Mouse (Mus musculus): ENCODE measurements around the gene Cklf. TPM values are rescaled to one million over a fixed set of nuclear protein-coding genes. Genes with fewer than 3 reads are reported as not detected.
A peak's percentile ranks its signal among the peaks of the same experiment; 100 is the strongest.
"Not testable (repeated sequence)": the region's sequence is repeated elsewhere in the genome, so short reads cannot be mapped to it uniquely, and the experiment has no call there.

Gene Cklf
- polyA plus RNA-seq, 1 experiment from 2014 or later, result 37.7 TPM

DNA sequence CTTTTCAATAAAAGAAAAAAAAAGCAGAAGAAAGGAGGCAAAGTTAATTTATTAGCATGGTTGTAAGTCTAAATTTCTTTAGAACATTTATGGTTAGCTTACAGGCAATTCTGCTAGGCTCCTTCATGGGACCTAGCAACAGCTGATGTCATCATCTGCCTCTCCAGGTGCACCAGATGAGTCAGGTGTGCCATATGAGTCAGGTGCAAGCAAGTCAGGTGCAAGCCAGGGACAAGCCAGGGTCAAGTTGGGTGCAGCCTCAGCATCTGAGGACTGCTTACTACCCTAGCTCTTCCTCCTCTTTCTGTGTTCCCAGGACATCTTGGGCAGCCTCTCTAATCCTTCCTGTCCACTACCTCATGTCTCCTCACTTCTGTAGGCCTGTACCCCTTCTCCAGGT lies 17.7 kb downstream of the Cklf start:
- Histone ChIP-seq H3K4me1 (no peaks in the 10 kb centered on the region), H3K9ac (replicated peaks) (no peak overlapping the region), H3K9me3 (no peaks in the 10 kb centered on the region), H3K4me3 (no peak overlapping the region), H3K27me3 (no peaks in the 10 kb centered on the region), H3K36me3 (peaks cover 14% of the 10 kb centered on the region), H3K27ac (replicated peaks) (no peak overlapping the region), H3K4me2 (replicated peaks) (no peak overlapping the region)
- ATAC-seq (ENCODE audit: low FRiP score, low read depth), result no peak

DNA sequence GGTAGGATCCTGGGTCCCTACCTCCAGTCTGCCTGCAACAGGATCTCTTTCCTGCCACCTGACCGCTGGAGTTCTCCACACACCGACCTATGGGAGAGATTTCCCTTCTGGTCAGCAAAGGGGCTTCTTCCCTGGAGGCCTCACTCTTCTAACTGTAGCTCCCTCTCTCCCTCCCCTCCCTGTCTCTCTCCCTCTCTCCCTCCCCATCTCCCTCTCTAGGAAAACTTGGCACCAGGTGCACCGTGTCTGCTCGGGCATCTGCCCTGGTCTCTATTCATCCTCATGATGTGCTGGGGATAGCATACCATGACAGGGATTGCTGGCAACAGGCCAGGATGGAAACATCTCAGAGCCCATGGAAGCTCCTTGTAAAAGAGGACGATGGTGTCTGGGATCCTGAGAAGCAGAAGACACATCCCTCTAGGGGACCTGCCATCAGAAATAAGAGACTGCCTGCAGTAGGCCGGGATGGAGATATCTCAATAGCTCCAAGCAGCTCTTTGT lies 18.3 kb downstream of the Cklf start:
- H3K9me3 ChIP-seq, result no peaks in the 10 kb centered on the region
- no peaks in the 10 kb centered on the region for H3K4me1 ChIP-seq
- H3K9ac ChIP-seq (replicated peaks), result no peak overlapping the region
- no peak overlapping the region for H3K27ac ChIP-seq (replicated peaks)
- no peaks in the 10 kb centered on the region for H3K27me3 ChIP-seq
- no peak for ATAC-seq (ENCODE audit: low FRiP score, low read depth)
- no peak overlapping the region for H3K4me2 ChIP-seq (replicated peaks)
- WGBS, result 89% methylated on average over 6 of the region's 6 CpGs
- no peak overlapping the region for H3K4me3 ChIP-seq
- H3K36me3 ChIP-seq, result peaks cover 8% of the 10 kb centered on the region

DNA sequence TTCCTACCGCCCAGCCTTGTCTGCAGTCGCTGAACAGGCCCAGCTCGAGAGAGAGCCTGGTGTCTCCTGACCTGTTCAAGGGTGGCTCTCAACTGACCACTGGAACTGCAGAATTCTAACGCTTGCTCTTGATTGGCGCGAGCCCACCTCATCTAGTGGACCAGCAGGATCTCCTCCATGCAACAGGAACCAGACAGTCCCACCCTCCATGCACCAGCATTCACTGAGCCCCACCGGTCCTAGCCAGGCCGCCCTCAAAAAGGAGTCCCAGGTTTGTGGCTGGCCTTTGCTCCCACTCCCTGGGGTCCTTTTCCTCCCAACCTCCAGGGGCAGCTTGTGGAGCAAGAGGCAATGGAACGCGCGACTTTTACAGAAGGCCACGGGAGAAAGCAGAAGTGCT lies 42.4 kb downstream of the Cklf start, which contains the start of gene Cmtm2a:
Gene Cmtm2a, minus strand, starts transcription at position 101 of the 400 bp plus-strand sequence.
- not testable (repeated sequence) for H3K27ac ChIP-seq (replicated peaks); H3K4me2 ChIP-seq (replicated peaks); ATAC-seq (ENCODE audit: low FRiP score, low read depth); H3K9me3 ChIP-seq; H3K4me3 ChIP-seq; H3K36me3 ChIP-seq; H3K4me1 ChIP-seq; H3K27me3 ChIP-seq; H3K9ac ChIP-seq (replicated peaks)
- 91% methylated on average over 12 of the region's 12 CpGs for WGBS

DNA sequence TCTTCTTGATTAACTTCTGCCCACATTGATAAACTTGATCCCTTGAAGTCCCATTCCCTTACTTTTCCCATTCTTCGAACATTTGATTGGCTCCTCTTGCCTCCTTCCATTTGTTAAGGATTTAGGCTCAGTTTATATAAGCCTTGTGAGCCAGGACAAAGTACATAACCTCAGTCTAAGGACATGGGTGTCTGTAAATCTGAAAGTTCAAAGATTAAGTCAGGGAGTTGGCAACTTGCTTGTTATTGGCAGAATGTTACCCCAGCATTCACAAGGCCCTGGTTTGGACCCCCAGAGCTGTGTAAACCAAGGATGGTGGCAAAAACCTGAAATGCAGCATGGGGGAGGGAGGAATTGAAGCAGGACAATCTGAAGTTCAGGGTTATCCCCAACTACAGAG lies 43.7 kb downstream of the Cklf start:
- ATAC-seq (ENCODE audit: low FRiP score, low read depth), result no peak
- Histone ChIP-seq H3K4me2 (replicated peaks) (no peak overlapping the region), H3K27me3 (no peaks in the 10 kb centered on the region), H3K4me1 (no peaks in the 10 kb centered on the region), H3K27ac (replicated peaks) (no peak overlapping the region), H3K9me3 (no peaks in the 10 kb centered on the region), H3K4me3 (no peak overlapping the region), H3K36me3 (no peaks in the 10 kb centered on the region), H3K9ac (replicated peaks) (no peak overlapping the region)
- WGBS, result 95% methylated on average over 1 of the region's 1 CpGs

DNA sequence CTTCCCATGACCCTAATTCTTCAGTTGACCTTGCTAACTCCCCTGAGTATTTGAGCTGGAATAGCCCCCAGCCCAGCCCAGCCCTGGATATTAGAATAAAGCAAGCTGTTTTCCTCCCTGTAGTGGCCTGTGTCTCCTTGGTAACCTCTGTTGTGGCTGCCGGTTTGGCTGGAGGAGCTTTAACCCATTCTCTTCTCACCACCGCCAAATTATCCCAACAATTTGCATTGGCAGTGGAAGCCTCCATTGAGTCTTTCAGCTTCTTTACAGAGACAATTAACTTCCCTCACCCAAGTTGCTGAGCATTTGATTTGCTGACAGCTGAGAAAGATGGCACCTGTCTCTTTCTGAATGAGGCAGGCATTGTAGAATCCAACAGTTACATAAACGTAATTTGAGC lies 50.9 kb downstream of the Cklf start:
- H3K9me3 ChIP-seq; H3K36me3 ChIP-seq; H3K27me3 ChIP-seq; H3K4me3 ChIP-seq; H3K4me2 ChIP-seq (replicated peaks); H3K27ac ChIP-seq (replicated peaks); H3K9ac ChIP-seq (replicated peaks): not testable (repeated sequence)
- 9% methylated on average over 3 of the region's 3 CpGs for WGBS
- peaks cover 14% of the 10 kb centered on the region for H3K4me1 ChIP-seq
- ATAC-seq (ENCODE audit: low FRiP score, low read depth), result peak; percentile 92

GRCm38 (mm10) chr8:104302536-104302935 lies 51.9 kb downstream of the Cklf start:
- H3K36me3 ChIP-seq; H3K4me3 ChIP-seq; H3K9ac ChIP-seq (replicated peaks); ATAC-seq (ENCODE audit: low FRiP score, low read depth); H3K27ac ChIP-seq (replicated peaks); H3K27me3 ChIP-seq; H3K9me3 ChIP-seq; H3K4me2 ChIP-seq (replicated peaks): not testable (repeated sequence)
- peaks cover 14% of the 10 kb centered on the region for H3K4me1 ChIP-seq
- 80% methylated on average over 4 of the region's 4 CpGs for WGBS

- Histone ChIP-seq H3K4me3 (no peak overlapping the region), H3K4me2 (replicated peaks) (no peak overlapping the region), H3K4me1 (peaks cover 14% of the 10 kb centered on the region), H3K27ac (replicated peaks) (no peak overlapping the region), H3K36me3 (no peaks in the 10 kb centered on the region), H3K9me3 (no peaks in the 10 kb centered on the region), H3K27me3 (no peaks in the 10 kb centered on the region), H3K9ac (replicated peaks) (no peak overlapping the region)
- 90% methylated on average over 11 of the region's 11 CpGs for WGBS
- no peak for ATAC-seq (ENCODE audit: low FRiP score, low read depth)
These were observed 54.3 kb downstream of the Cklf start for GRCm38 (mm10) chr8:104304962-104305361.

GRCm38 (mm10) chr8:104308341-104308740 lies 57.7 kb downstream of the Cklf start:
- not testable (repeated sequence) for H3K9ac ChIP-seq (replicated peaks); H3K4me2 ChIP-seq (replicated peaks); H3K9me3 ChIP-seq; H3K27ac ChIP-seq (replicated peaks); H3K36me3 ChIP-seq; H3K4me1 ChIP-seq; H3K4me3 ChIP-seq; H3K27me3 ChIP-seq; ATAC-seq (ENCODE audit: low FRiP score, low read depth)
- WGBS, result 70% methylated on average over 6 of the region's 6 CpGs

DNA sequence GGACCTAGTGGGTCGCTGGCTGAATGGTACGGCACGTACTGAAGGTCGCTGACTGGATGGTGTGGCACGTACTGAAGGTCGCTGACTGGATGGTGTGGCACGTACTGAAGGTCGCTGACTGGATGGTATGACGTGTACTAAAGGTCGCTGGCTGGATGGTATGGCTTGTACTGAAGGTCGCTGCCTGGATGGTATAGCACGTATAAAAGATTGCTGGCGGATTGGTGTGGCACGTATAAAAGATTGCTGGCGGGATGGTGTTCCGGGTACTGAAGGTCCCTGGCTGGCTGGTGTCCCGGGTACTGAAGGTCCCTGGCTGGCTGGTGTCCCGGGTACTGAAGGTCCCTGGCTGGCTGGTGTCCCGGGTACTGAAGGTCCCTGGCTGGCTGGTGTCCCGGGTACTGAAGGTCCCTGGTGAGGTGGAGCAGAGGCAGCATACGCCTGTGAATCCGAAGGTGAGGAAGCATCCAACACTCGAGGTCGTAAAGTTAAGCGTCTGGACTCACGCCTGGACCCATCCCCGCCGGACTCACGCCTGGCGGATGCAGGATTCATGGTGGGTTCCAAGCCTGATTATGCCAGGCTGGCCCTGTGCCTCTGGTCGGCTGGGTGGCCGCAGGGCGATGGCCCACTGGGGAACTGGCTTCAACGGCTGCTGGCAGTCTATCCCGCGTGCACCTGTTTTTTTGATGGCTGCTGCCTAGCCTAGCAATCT lies 58.9 kb downstream of the Cklf start, which contains the start of the genes Gm45711 and Cmtm1:
Gene Gm45711, minus strand, starts transcription at position 641 of the 715 bp plus-strand sequence.
Gene Cmtm1, minus strand, starts transcription at position 705 of the 715 bp plus-strand sequence.
- H3K4me3 ChIP-seq; H3K9ac ChIP-seq (replicated peaks); H3K27me3 ChIP-seq; H3K36me3 ChIP-seq; ATAC-seq (ENCODE audit: low FRiP score, low read depth); H3K4me1 ChIP-seq; H3K27ac ChIP-seq (replicated peaks); H3K4me2 ChIP-seq (replicated peaks); H3K9me3 ChIP-seq: not testable (repeated sequence)
- 91% methylated on average over 36 of the region's 36 CpGs for WGBS

DNA sequence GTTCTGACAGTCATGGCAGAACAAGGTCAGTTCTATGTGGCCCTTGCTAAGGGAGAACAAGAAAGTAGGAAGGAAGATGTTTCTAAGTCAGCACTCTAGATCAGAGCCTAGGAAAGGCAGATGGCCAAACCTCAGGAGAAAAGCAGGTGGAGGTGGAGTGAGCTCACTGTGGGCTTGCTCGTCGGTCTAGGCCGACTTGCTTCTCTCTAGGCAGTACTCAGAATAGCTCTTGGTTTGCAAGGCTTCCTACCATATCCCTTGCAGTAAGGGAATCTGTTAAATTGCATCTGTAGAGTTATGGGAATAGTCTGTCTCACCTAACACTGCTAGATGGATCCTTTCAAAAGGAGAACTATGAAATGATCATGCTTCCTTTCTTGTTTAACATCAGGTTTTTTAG lies 61.4 kb downstream of the Cklf start:
- WGBS, result 91% methylated on average over 3 of the region's 3 CpGs
- not testable (repeated sequence) for H3K4me3 ChIP-seq; H3K27me3 ChIP-seq; ATAC-seq (ENCODE audit: low FRiP score, low read depth); H3K4me1 ChIP-seq; H3K4me2 ChIP-seq (replicated peaks); H3K9ac ChIP-seq (replicated peaks); H3K36me3 ChIP-seq; H3K27ac ChIP-seq (replicated peaks); H3K9me3 ChIP-seq

- H3K9me3 ChIP-seq, result no peaks in the 10 kb centered on the region
- H3K36me3 ChIP-seq, result no peaks in the 10 kb centered on the region
- H3K27ac ChIP-seq (replicated peaks), result no peak overlapping the region
- no peak for ATAC-seq (ENCODE audit: low FRiP score, low read depth)
- 74% methylated on average over 4 of the region's 4 CpGs for WGBS
- H3K4me3 ChIP-seq, result no peak overlapping the region
- H3K27me3 ChIP-seq, result no peaks in the 10 kb centered on the region
- no peak overlapping the region for H3K9ac ChIP-seq (replicated peaks)
- H3K4me2 ChIP-seq (replicated peaks), result no peak overlapping the region
- no peaks in the 10 kb centered on the region for H3K4me1 ChIP-seq
These were observed 62.6 kb downstream of the Cklf start for GRCm38 (mm10) chr8:104313311-104313710.

Data from midbrain, embryonic 12.5 days (tissue).